Mouse (Mus musculus) left cerebral cortex, adult 11 months (tissue): ENCODE measurements at regions not wholly inside any gene's neighbourhood (a gene's known extent, or its start where the extent isn't known, plus 50 kb on each side); places are given as distances from the start of the nearest gene placed in this dataset.
"Not testable (repeated sequence)": the region's sequence is repeated elsewhere in the genome, so short reads cannot be mapped to it uniquely, and the experiment has no call there.

Experiments
- DNase-seq: peaks from one replicate; pipeline ENCODE4 v3.0.0; 2022; ENCODE audit warnings: low spot score

GRCm38 (mm10) chr14:87215099-87215498 is 74.1 kb upstream of the Diaph3 start:
- peak; percentile 71 for DNase-seq

DNA sequence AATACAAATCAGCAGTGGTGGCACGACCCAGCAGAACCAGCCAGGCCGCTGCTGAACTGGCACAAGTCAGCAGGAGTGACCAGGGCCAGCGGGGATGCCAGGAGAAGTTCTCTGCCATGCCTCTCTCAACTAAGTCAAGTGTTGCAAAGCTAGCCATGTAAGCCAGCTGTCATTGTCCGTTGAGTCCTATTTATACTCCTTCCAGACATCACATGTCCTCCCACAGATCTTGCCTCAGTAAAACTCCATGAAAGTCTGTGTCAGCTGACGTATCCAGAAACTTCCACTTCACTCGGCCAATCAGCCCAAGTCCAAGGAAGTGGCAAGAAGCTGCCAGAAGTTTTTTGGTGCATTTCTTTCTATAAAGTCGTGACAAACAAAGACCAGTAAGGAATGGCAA is 76.0 kb upstream of the Diaph3 start:
- DNase-seq = no peak

GRCm38 (mm10) chr14:87219975-87220374 is 78.9 kb upstream of the Diaph3 start:
- DNase-seq = no peak

DNA sequence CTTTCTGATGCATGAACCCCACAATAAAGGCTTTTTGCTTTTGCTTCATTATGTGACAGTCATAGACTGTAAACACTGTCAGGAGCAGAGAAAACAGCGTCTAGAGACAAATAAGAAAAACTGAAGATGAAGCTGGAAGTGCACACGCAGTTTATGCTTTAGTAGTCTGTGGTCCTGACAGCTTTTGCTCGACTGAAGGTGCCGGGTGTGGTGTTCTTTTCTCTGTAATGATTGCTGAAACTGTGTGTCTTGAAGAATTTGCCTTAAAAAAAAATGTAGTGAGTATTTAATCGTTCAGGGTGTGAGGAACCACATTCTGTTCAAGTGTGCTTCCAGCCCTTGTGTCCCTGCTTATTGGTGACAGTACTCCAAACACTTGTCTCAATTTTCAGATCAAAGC is 83.8 kb upstream of the Diaph3 start:
- no peak for DNase-seq

GRCm38 (mm10) chr14:87249258-87249657 is 108.2 kb upstream of the Diaph3 start:
- DNase-seq = no peak

DNA sequence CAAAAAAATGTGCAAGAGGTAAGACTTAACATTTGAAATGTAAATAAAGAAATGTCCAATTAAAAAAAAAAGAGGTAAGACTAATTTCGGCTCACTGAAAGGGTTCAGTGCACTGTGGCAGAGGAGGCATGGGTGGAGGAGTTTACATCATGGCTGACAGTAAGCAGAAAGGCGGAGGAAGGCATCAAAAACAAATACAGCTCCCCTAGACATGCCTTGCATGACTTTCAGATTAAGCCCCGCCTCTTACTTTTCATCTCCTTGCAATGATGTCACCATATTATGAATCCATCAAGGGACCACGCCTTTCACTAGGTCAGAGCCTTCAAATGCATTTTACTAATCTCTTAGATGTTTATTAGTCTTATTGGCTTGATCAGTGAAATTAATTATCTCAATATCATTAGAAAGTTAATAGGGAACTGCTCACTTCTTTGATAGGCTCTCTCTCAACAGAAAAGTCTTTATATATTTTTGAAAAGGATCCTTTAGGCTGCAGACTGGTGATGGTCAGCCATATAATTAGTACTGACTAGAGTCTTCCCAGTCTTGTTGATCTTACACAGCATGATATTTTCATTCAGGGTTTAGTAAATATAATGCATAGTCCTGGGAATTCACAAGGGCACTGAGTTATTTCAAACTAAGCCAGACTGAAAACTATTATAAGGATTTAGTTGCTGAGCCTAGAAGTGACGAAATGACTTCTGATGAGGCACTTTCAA is 114.6 kb upstream of the Diaph3 start:
- DNase-seq = no peak

- no peak for DNase-seq
Observed at GRCm38 (mm10) chr14:87261726-87262125, 120.7 kb upstream of the Diaph3 start.

DNA sequence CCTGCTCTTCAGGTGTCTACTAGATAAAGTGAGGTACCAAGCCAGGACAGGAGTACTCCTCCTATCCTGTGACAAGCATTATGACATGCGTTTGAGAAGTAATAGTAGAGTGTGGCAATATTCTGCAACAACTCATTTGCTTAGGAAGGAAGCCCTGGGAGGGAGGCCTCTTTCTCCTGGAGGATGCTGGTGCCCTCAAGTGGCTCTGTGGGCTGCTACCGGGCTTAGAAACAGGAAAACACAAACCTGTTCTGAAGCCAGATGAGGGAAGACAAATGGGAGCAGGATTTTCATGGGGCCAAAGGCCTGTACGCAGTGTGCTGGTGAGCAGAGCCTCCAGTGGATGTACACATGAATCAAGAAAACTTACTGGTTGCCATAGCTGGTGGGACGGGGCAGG is 123.8 kb upstream of the Diaph3 start:
- no peak for DNase-seq

- DNase-seq = no peak
Observed at GRCm38 (mm10) chr14:87266309-87266708, 125.3 kb upstream of the Diaph3 start.

DNA sequence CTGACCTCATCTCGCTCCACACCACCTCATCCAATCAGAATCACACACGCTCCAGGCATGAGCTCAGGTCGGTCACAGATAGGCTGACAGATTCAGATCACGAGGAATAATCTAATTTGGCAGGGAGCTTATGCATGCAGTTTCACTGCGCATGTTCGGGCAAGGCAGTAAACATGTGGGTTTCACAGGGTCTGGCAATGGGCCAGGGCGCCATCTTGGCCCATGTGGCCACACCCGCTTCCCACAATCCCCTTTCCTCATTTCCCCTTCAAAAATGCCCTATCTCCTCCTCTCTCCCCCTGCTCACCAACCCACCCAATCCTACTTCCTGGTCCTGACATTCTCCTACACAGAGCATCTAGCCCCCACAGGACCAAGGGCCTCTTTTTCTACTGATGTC is 127.2 kb upstream of the Tdrd3 start:
- DNase-seq = not testable (repeated sequence)

GRCm38 (mm10) chr14:87289708-87290243 is 126.7 kb upstream of the Tdrd3 start:
- no peak for DNase-seq

- no peak for DNase-seq
Observed at GRCm38 (mm10) chr14:87295206-87295605, 121.2 kb upstream of the Tdrd3 start.

- no peak for DNase-seq
Observed at GRCm38 (mm10) chr14:87297160-87297559, 119.3 kb upstream of the Tdrd3 start.

- no peak for DNase-seq
Observed at GRCm38 (mm10) chr14:87300838-87301237, 115.6 kb upstream of the Tdrd3 start.

- no peak for DNase-seq
Observed at GRCm38 (mm10) chr14:87301564-87301963, 114.9 kb upstream of the Tdrd3 start.

- no peak for DNase-seq
Observed at GRCm38 (mm10) chr14:87305481-87305880, 111.0 kb upstream of the Tdrd3 start.

DNA sequence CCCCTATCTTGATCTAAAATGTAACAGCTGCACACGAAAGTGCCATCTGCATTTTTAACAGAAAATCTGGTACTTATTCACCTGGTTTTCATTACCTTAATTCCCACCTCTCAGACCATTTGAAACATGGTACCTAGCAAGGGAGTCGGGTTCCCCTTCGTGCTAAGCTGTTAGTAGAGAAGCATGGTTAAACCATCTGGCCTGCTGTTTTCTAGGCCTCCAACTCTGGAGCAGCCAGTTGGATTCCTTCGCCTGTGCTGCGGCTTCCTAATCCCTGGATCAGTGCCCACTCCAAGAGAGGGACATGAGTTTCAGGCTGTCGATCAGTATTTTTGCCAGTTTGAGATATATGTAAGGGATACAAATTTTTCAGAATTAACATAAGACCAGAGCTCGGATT is 110.4 kb upstream of the Tdrd3 start:
- no peak for DNase-seq

GRCm38 (mm10) chr14:87308016-87308415 is 108.4 kb upstream of the Tdrd3 start:
- no peak for DNase-seq

DNA sequence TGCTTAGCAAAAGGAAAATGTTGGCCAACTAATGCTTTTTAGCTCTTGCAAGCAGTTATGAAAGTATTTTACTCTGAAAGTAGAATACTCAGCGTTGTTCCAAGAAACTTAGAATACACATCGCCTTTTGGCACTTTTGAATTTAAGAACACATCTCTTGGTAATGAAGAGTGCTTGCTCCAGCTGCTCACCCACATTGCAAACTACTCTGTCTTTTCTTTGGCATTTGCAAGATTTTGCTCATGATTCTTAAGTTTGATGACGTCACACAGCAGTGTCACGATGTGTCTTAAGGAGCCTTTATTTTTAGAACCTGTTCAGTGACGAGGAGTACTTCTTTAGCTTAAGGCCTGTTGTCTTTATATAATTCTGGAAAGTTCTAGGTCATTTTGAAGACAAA is 104.1 kb upstream of the Tdrd3 start:
- no peak for DNase-seq

- DNase-seq = peak; percentile 44
Observed at GRCm38 (mm10) chr14:87314999-87315732, 101.3 kb upstream of the Tdrd3 start.

GRCm38 (mm10) chr14:87327841-87328240 is 88.6 kb upstream of the Tdrd3 start:
- DNase-seq = no peak

- no peak for DNase-seq
Observed at GRCm38 (mm10) chr14:87337950-87338526, 78.4 kb upstream of the Tdrd3 start.

DNA sequence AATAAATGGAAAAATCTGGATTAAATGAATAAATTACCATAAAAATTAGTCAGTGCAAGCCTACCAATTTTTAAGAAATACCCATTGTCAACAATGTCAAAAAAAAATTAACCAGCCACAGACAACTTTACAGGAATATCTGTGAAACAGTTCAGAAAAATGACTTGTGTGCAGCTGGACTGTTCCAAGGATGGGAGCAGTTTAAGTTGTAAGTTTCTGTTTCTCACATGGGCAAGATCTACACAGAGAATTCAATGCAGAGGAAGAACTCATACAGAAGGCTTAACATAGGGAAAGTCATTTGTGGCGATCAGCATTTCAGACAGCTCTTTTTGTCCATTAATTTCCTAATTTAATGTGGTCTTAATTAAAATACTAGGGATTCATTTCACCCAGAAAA is 71.9 kb upstream of the Tdrd3 start:
- DNase-seq = no peak
